Mouse (Mus musculus) neural tube, embryonic 14.5 days (tissue): ENCODE measurements around the gene Fbxo33. TPM values are rescaled to one million over a fixed set of nuclear protein-coding genes. Genes with fewer than 3 reads are reported as not detected.

Experiments
- ATAC-seq: fragments of 200-750 bp; cut with Nextera tagmentation; 2 replicates; pipeline ENCODE4 v1.8.0; 2017; ENCODE audit warnings: low read depth, mild to moderate bottlenecking, moderate TSS enrichment, moderate library complexity
- H3K27ac ChIP-seq: fragments of 300-500 bp; sonication (generic); 2 replicates; pipeline ENCODE4 v1.5.1; 2014; ENCODE audit warnings: low read depth, mild to moderate bottlenecking, control low read depth, low read length, moderate library complexity, mixed read lengths
- H3K27me3 ChIP-seq: fragments of 300-500 bp; sonication (generic); 2 replicates; pipeline ENCODE4 v1.6.1; 2014; ENCODE audit warnings: low read length; ENCODE audit not compliant: control insufficient read depth, insufficient read depth
- H3K36me3 ChIP-seq: fragments of 300-500 bp; sonication (generic); 2 replicates; pipeline ENCODE4 v1.6.1; 2014; ENCODE audit warnings: low read length, mixed read lengths; ENCODE audit not compliant: control insufficient read depth, insufficient read depth
- H3K4me1 ChIP-seq: fragments of 300-500 bp; sonication (generic); 2 replicates; pipeline ENCODE4 v1.6.1; 2014; ENCODE audit warnings: low read length; ENCODE audit not compliant: control insufficient read depth, insufficient read depth
- H3K4me2 ChIP-seq: fragments of 300-500 bp; sonication (generic); 2 replicates; pipeline ENCODE4 v1.6.1; 2014; ENCODE audit warnings: mild to moderate bottlenecking, low read depth, low read length, control low read depth
- H3K4me3 ChIP-seq: fragments of 300-500 bp; sonication (generic); 2 replicates; pipeline ENCODE4 v1.5.1; 2014; ENCODE audit warnings: low read depth, low read length, control low read depth, mixed read lengths
- H3K9ac ChIP-seq: fragments of 300-500 bp; sonication (generic); replicated peaks from 2 replicates; pipeline ENCODE4 v1.6.1; 2014; ENCODE audit warnings: low read depth, mild to moderate bottlenecking, control low read depth, low read length, mixed read lengths
- H3K9me3 ChIP-seq: fragments of 300-500 bp; sonication (generic); 2 replicates; pipeline ENCODE4 v1.6.1; 2016; ENCODE audit warnings: low read length; ENCODE audit not compliant: control insufficient read depth
- WGBS: fragments of 180-500 bp; shearing (Covaris S2); extraction: QIAGEN DNeasy Blood & Tissue Kit; methylation state at CpG from one replicate; pipeline ENCODE4 v1.1.7; 2014; 5-methylcytosine and 5-hydroxymethylcytosine counted together
- polyA plus RNA-seq: library from polyadenylated mRNA; unstranded; fragments of >200 nt; fragmentation: Nextera tagmentation; extraction: Ambion mirVana; gene quantifications from 2 replicates; pipeline ENCODE4 v1.2.1, GENCODE M21; 2014

The Fbxo33 gene
- polyA plus RNA-seq = 10.2 and 11.1 TPM in 2 replicates

GRCm38 (mm10) chr12:59219325-59220225 lies at the start of gene Fbxo33:
TSS of gene Fbxo33 (minus strand) at chr12:59219725.
- WGBS = under 1% methylated on average over 106 of the region's 109 CpGs
- Histone ChIP-seq H3K4me3 (peak within 1 kb of the TSS; percentile 98), H3K4me1 (peaks cover 22% of the 10 kb centered on the region), H3K9ac (peak within 1 kb of the TSS; percentile 87), H3K36me3 (no peaks in the 10 kb centered on the region), H3K27ac (peak within 1 kb of the TSS; percentile 97), H3K9me3 (no peaks in the 10 kb centered on the region), H3K27me3 (no peaks in the 10 kb centered on the region), H3K4me2 (peak within 1 kb of the TSS; percentile 90)
- ATAC-seq = peak; percentile 96

DNA sequence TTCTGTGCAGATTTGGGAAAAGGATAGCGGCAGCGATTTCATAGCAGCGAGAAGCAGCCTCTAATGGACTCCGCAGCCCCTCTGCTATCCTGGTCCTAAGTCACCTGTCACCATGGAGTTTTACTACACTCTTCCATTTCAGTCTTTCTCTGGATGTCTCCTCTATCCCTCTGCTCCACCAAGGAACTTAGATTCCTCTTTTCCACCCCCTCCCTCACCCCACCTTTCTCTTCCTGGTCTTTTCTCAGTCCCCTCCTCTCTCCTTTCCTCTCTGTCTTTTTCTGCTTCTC lies 46.4 kb upstream of the Fbxo33 start:
- Histone ChIP-seq H3K4me3 (peak overlapping the region; percentile 10; the same call in 1 of the 2 replicates), H3K27ac (peak overlapping the region; percentile 48; the same call in 1 of the 2 replicates), H3K9me3 (no peaks in the 10 kb centered on the region), H3K4me1 (no peaks in the 10 kb centered on the region), H3K9ac (peak overlapping the region; percentile 28; the same call in 1 of the 2 replicates), H3K4me2 (peak overlapping the region; percentile 39; the same call in 1 of the 2 replicates), H3K36me3 (no peaks in the 10 kb centered on the region), H3K27me3 (no peaks in the 10 kb centered on the region)
- 57% methylated on average over 4 of the region's 4 CpGs for WGBS
- ATAC-seq = peak; percentile 65; the same call in 1 of the 2 replicates

- Histone ChIP-seq H3K4me1 (no peaks in the 10 kb centered on the region; the same call in 1 of the 2 replicates), H3K9me3 (no peaks in the 10 kb centered on the region), H3K4me3 (peak overlapping the region; percentile 10; the same call in 1 of the 2 replicates), H3K27ac (peak overlapping the region; percentile 48; the same call in 1 of the 2 replicates), H3K36me3 (no peaks in the 10 kb centered on the region), H3K9ac (peak overlapping the region; percentile 28; the same call in 1 of the 2 replicates), H3K27me3 (no peaks in the 10 kb centered on the region), H3K4me2 (peak overlapping the region; percentile 39; the same call in 1 of the 2 replicates)
- peak; percentile 81 for ATAC-seq
- WGBS = 31% methylated on average over 15 of the region's 15 CpGs
Measured at GRCm38 (mm10) chr12:59265207-59265941, 45.8 kb upstream of the Fbxo33 start.

DNA sequence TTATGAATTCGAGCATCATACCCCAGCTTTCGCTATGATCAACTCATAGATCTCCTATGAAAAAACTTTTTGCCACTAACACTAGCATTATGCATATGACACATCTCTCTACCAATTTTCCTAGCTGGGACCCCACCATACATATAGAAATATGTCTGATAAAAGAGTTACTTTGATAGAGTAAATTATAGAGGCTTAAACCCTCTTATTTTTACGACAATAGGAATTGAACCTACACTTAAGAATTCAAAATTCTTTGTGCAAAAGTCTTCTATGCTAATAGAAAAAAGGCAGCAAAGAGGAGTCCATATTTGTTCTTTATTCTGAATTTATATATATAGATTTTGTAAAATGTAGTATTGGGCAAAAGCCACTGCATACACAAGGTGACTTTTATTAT lies 43.3 kb upstream of the Fbxo33 start:
- Histone ChIP-seq H3K4me1 (no peaks in the 10 kb centered on the region; the same call in 1 of the 2 replicates), H3K4me2 (no peak overlapping the region), H3K27ac (no peak overlapping the region), H3K27me3 (no peaks in the 10 kb centered on the region), H3K4me3 (no peak overlapping the region), H3K9me3 (no peaks in the 10 kb centered on the region), H3K9ac (no peak overlapping the region), H3K36me3 (no peaks in the 10 kb centered on the region)
- no peak for ATAC-seq
- 92% methylated on average over 3 of the region's 3 CpGs for WGBS

DNA sequence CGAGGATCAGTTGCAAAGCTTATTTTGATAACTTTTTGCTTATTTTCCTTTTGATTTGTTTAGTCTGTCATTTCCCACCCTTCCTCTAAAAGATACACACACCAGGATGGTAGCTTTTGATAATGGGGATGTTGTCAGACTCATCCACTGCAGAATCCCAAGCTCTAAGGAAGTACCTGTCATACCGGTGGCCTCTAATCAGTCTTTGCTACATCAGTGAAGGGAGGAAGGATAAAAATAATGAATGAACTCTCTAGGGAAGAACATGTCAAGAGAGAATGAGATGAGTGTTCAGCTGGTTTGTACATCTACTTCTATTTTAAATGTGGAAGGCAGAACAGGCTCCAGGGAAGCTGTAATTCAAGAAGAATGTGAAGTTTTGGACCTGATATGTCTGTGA lies 41.3 kb upstream of the Fbxo33 start:
- Histone ChIP-seq H3K9ac (no peak overlapping the region), H3K27ac (no peak overlapping the region), H3K27me3 (no peaks in the 10 kb centered on the region), H3K4me3 (no peak overlapping the region), H3K9me3 (no peaks in the 10 kb centered on the region), H3K36me3 (no peaks in the 10 kb centered on the region), H3K4me2 (no peak overlapping the region), H3K4me1 (no peaks in the 10 kb centered on the region; the same call in 1 of the 2 replicates)
- WGBS = 62% methylated on average over 2 of the region's 2 CpGs
- no peak for ATAC-seq

DNA sequence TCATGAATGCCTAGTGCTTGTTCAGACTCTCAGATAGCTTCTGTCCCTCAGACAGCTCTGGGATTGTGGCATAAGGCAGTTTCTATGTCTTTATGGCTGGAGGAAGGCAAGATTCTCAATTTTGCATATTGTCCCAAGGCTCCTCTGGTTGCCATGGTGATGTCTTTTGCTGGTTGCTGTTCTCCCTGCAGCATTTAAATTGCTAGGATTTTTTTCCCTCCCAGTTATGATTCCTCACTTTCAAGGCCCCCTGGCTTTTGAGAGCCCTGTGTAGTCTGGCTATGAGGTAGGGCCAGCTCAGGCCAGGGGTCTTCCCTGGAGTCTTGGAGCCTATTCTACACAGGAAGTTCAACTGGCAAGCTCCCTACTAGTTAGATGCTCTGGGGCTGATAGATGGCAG lies 40.8 kb upstream of the Fbxo33 start:
- H3K9ac ChIP-seq = no peak overlapping the region
- no peak for ATAC-seq
- no peaks in the 10 kb centered on the region; the same call in 1 of the 2 replicates for H3K4me1 ChIP-seq
- no peaks in the 10 kb centered on the region for H3K27me3 ChIP-seq
- no peaks in the 10 kb centered on the region for H3K9me3 ChIP-seq
- no peaks in the 10 kb centered on the region for H3K36me3 ChIP-seq
- no peak overlapping the region for H3K4me2 ChIP-seq
- no peak overlapping the region for H3K27ac ChIP-seq
- H3K4me3 ChIP-seq = no peak overlapping the region

- no peaks in the 10 kb centered on the region for H3K9me3 ChIP-seq
Measured at GRCm38 (mm10) chr12:59259015-59259414, 39.5 kb upstream of the Fbxo33 start.

GRCm38 (mm10) chr12:59250259-59250827 lies 30.8 kb upstream of the Fbxo33 start:
- Histone ChIP-seq H3K27ac (no peak overlapping the region), H3K36me3 (no peaks in the 10 kb centered on the region), H3K4me3 (no peak overlapping the region), H3K9ac (no peak overlapping the region), H3K4me2 (no peak overlapping the region), H3K27me3 (no peaks in the 10 kb centered on the region), H3K4me1 (no peaks in the 10 kb centered on the region), H3K9me3 (no peaks in the 10 kb centered on the region)
- WGBS = 88% methylated on average over 2 of the region's 2 CpGs
- ATAC-seq = no peak

More at GRCm38 (mm10) chr12:59259015-59259414, 39.5 kb upstream of the Fbxo33 start:
- H3K27ac ChIP-seq = no peak overlapping the region
- H3K9ac ChIP-seq = no peak overlapping the region
- ATAC-seq = peak; percentile 69; the same call in 1 of the 2 replicates
- no peaks in the 10 kb centered on the region for H3K36me3 ChIP-seq
- H3K4me3 ChIP-seq = no peak overlapping the region
- no peaks in the 10 kb centered on the region; the same call in 1 of the 2 replicates for H3K4me1 ChIP-seq
- no peak overlapping the region for H3K4me2 ChIP-seq
- 72% methylated on average over 5 of the region's 5 CpGs for WGBS
- H3K27me3 ChIP-seq = no peaks in the 10 kb centered on the region
